Mouse (Mus musculus): ENCODE results near the gene Hoxa5.

DNA sequence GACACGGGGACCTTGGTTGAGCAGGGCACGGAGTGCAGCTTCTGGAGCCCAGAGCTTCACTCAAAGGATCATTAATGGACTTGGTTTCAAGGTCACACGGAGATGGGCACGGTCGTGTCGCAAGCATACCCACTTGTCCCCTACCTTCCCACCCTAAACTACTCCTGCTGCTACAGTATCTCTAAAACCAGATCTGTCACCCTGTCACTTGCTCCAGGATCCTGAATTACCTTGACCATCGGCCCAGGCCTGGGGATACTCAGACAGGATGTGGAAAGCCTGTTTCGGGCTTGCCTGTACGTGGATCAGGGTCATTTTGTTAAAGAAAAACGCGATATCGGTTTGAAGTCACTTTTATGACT lies 5.3 kb upstream of the Hoxa5 start:
- TF ChIP-seq CTCF (IDR thresholded peaks at IDR 0.05; ENCODE audit: extremely low read depth, insufficient read depth, insufficient read length, insufficient replicate concordance): no peak
- no peak for TF ChIP-seq POLR2A (IDR thresholded peaks at IDR 0.05; ENCODE audit: low read depth, low read length)
